Mouse (Mus musculus) stomach, postnatal 0 days (tissue): ENCODE data around the gene Atp5b.

Source experiments
- CTCF ChIP-seq: IDR thresholded peaks from 2 replicates; pipeline ENCODE4 v1.5.1; 2016; ENCODE audit warnings: antibody characterized with exemption, low read depth, mild to moderate bottlenecking, moderate library complexity
- EP300 ChIP-seq: optimal IDR thresholded peaks from 2 replicates; pipeline ENCODE3; 2016; ENCODE audit warnings: antibody characterized with exemption

DNA sequence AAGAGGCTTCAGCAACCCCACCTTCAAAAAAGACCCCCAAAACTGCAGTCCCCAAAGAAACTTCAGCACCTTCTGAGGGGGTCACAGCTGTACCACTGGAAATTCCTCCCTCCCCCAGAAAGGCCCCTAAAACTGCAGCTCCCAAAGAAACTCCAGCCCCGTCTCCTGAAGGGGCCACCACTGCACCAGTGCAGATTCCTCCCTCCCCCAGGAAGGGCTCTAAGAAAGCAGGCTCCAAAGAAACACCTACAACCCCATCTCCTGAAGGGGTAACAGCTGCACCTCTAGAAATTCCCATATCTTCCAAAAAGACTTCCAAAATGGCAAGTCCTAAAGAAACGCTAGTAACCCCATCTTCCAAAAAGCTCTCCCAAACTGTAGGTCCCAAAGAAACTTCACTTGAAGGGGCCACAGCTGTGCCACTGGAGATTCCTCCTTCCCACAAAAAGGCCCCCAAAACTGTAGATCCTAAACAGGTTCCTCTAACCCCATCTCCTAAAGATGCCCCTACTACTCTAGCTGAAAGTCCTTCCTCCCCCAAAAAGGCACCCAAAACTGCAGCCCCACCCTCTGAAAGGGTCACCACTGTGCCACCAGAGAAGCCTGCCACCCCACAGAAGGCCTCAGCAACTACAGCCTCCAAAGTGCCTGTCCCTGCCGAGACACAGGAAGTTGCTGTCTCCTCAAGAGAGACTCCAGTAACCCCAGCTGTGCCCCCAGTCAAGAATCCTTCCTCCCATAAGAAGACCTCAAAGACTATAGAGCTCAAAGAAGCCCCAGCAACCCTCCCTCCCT is 39.8 kb upstream of the Atp5b start:
- TF ChIP-seq CTCF: no peak
- no peak for TF ChIP-seq EP300
